Mouse (Mus musculus) skeletal muscle tissue, adult 2 months (tissue): Measurements from ENCODE around the gene Slc38a2.

Experiments
- DNase-seq: peaks from one replicate; pipeline ENCODE4 v3.0.0-alpha.2; 2012; ENCODE audit warnings: low read depth, low spot score

Slc38a2 gene

DNA sequence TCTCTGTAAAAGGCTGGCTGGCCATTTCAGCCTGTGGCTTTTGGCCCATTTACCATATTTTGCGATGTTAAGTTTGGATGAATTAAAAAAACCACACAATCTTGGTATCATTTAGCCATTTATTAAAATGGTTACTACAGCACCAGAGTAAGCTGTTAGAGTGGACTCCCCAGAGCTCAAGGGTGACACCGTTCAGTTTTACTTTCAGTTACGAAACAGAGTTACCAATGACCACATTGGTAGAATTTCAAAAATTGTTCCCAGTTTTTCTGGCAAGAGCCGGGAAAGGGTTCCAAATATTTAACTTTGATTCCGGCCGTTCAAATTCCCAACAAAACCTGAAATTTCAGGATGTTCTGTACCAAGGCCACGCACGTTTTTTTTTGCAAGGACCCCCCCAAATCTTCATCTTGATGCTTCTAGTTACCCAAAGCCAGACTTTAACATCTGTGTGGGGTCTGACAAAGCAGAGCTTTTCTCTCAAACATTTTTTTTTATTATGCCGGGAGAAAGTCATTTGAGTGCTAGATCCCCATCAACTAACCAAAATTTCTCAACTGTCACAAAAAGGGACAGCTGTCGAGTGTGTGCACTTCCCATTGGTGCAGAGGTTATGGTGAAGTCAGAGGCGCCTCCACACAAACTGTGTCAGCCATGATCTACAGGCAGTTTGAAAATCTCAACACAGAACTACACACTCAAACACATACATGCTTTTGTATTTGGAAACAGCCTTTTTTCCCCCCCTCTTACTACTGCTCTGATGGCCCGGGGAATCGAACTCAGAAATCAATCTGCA, 2.8 kb downstream of the Slc38a2 start:
- no peak for DNase-seq

- DNase-seq = no peak
Measured at GRCm38 (mm10) chr15:96695455-96696421, 3.8 kb downstream of the Slc38a2 start.

GRCm38 (mm10) chr15:96694988-96695387, 4.5 kb downstream of the Slc38a2 start:
- no peak for DNase-seq

GRCm38 (mm10) chr15:96693688-96694087, 5.8 kb downstream of the Slc38a2 start:
- DNase-seq = no peak

GRCm38 (mm10) chr15:96692401-96692800, 7.1 kb downstream of the Slc38a2 start:
- no peak for DNase-seq

GRCm38 (mm10) chr15:96691381-96691780, 8.1 kb downstream of the Slc38a2 start:
- no peak for DNase-seq

DNA sequence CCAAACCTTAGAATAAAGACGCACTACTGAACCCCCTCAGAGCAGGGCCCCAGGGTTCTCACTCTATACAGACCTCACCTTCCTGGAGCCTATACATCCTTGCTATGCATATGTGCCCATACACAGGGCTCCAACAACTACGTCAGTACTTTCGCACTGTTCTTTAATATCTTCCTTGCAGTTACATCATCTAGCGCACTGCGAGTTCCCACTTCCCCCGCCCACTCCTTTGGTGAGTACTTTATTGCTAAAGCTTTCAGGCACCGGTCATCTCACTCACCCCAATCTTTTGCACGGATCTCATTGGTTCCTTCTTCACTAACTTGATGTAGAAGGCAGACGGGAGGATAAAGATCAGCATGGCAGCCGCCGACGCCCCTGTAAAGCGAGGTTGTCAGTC, 8.7 kb downstream of the Slc38a2 start:
- no peak for DNase-seq

DNA sequence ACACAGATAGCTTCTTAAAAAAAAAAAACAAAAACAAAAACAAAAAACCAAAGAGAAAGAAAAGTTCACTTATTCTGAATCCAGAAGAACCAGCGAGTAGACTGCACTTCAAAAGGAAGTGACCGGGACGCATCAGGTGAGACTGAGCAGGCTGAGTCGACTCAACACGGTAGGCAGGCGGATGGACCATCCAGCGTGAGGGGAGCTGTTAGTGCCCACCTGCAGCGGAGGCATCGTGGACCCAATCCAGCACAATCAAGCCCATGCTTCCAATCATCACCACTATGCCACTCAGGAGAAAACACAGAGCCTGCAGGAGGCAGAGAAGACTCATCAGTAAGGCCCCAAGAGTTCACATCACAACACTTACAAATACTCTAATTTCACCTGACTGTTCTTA, 9.6 kb downstream of the Slc38a2 start:
- DNase-seq = no peak

GRCm38 (mm10) chr15:96688784-96689318, 10.7 kb downstream of the Slc38a2 start:
- DNase-seq = no peak

- DNase-seq = no peak
Measured at GRCm38 (mm10) chr15:96688036-96688435, 11.5 kb downstream of the Slc38a2 start.

- no peak for DNase-seq
Measured at GRCm38 (mm10) chr15:96687366-96687765, 12.2 kb downstream of the Slc38a2 start.

- no peak for DNase-seq
Measured at GRCm38 (mm10) chr15:96686201-96687159, 13.1 kb downstream of the Slc38a2 start.

DNA sequence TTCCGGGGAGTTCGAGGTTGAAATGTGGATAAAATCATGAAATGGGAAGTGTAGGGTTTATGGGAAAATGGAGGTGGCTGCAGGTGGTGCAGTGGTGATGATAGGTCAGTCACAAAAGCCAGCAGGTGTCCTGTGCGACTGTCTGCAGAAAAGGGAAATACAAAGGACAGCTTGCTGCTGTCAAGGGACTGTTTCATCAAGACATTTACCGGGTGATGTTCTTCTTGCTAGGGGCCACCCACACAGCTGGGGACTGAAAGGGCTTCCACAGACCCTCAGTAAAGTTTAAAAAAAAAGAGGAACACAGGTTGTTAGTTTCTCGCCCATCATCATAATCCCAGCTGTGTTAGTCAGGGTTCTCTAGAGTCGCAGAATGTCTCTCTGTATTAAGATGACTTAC, 14.3 kb downstream of the Slc38a2 start:
- no peak for DNase-seq

GRCm38 (mm10) chr15:96684132-96684830, 15.2 kb downstream of the Slc38a2 start:
- no peak for DNase-seq

GRCm38 (mm10) chr15:96678871-96679773, 20.4 kb downstream of the Slc38a2 start:
- DNase-seq = no peak

GRCm38 (mm10) chr15:96676518-96676917, 23.0 kb downstream of the Slc38a2 start:
- no peak for DNase-seq

- DNase-seq = no peak
Measured at GRCm38 (mm10) chr15:96675744-96676143, 23.8 kb downstream of the Slc38a2 start.

DNA sequence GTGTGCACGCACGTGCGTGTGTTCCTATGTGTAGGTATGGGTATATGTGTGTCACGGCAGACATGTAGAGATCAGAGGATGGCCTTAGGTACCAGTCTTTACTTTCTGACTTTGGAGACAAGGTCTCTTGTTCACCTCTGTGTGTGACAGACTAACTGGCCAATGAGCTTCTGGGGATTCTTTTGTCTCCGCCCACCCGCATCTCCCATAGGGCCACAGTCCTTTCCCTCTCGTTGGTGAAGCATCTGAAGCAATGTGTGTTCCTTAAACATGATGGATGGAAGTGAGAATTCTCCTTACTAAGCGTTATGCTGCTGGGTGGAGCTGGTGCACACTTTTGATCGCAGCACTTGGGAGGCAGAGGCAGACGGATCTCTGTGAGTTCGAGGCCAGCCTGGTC, 24.5 kb downstream of the Slc38a2 start:
- no peak for DNase-seq

GRCm38 (mm10) chr15:96674089-96674488, 25.4 kb downstream of the Slc38a2 start:
- DNase-seq = no peak
